In the genomic region with DNA sequence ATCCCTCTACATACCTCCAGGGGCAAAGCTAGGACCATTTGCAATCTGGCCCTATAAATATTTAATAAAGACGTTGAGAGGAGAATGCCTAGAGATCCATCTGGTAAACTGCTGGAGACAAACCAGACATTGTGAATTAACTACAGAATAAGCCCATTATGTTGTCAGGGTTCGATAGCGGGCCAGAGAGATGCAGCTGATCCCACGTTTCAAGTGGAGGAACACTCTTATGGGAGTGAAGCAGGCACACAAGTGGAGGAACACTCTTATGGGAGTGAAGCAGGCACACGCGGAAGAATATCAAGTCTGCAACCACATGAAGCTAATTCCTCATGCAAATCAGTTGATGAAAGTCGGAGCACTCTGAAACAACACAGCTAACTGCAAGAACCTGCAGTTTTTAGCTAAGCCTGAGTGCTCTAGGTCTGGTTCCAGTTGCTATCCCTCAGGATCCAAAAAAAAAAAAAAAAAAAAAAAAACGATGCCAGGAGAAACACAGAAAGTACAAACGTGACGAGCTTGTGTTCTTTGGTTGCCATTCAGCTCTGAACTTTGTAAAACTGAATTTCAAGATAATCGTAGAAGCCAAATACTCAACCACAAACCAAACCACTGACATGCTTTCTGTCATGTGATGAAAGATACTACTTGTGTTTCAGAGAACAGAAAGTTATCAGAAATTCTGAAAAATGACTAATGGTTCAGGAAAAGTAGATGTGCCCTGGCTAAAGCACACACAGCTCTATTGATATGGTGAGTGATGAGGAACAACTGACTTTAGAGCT, we compare ENCODE assay signal across 18 mouse cellular contexts.
DNase-seq lines count a peak whose midpoint lies in the region; ATAC-seq lines count a peak whose summit lies in the region.
"Had no signal": no experiment of that assay in that cellular context is flagged by ENCODE, and none has a peak within 500 bp of the region (broad histone marks: within the 10 kb centered on the region; RNA-seq: fewer than 3 reads in every experiment).

No protein-coding gene starts in this region.

- H3K4me1 ChIP-seq in heart, embryonic 11.5 days (ENCODE audit: control insufficient read depth, insufficient read depth, low read length): no peaks in the 10 kb centered on the region
- H3K4me1 ChIP-seq: forebrain, embryonic 12.5 days; heart, embryonic 15.5 days; limb, embryonic 12.5 days; liver, embryonic 12.5 days; midbrain, embryonic 10.5 days had no signal

- H3K9me3 ChIP-seq in heart, embryonic 11.5 days (replicated peaks; ENCODE audit: control insufficient read depth, low read length): no peaks in the 10 kb centered on the region
- H3K9me3 ChIP-seq: forebrain, embryonic 12.5 days; heart, embryonic 15.5 days; limb, embryonic 12.5 days; liver, embryonic 12.5 days; midbrain, embryonic 10.5 days had no signal

- H3K27ac ChIP-seq in heart, embryonic 11.5 days (ENCODE audit: low read depth, low read length): no peak overlapping the region
- H3K27ac ChIP-seq: forebrain, embryonic 12.5 days; heart, embryonic 15.5 days; hindbrain, postnatal 0 days; limb, embryonic 12.5 days; liver, embryonic 12.5 days; midbrain, embryonic 10.5 days had no signal

- H3K9ac ChIP-seq in heart, embryonic 11.5 days (ENCODE audit: low read depth, low read length): no peak overlapping the region
- H3K9ac ChIP-seq: forebrain, embryonic 12.5 days; heart, embryonic 15.5 days; limb, embryonic 12.5 days; liver, embryonic 12.5 days had no signal

- ATAC-seq in heart, embryonic 11.5 days (replicated peaks; ENCODE audit: insufficient number of reproducible peaks, low FRiP score, low TSS enrichment): no peak
- ATAC-seq: hindbrain, postnatal 0 days; intestine, postnatal 0 days; liver, embryonic 12.5 days had no signal

- no peak overlapping the region for H3K4me3 ChIP-seq in heart, embryonic 11.5 days (ENCODE audit: low read depth, low read length)
- H3K4me3 ChIP-seq: forebrain, embryonic 12.5 days; heart, embryonic 15.5 days; limb, embryonic 12.5 days; liver, embryonic 12.5 days; midbrain, embryonic 10.5 days had no signal

- no peak overlapping the region for H3K4me2 ChIP-seq in heart, embryonic 11.5 days
- H3K4me2 ChIP-seq: forebrain, embryonic 12.5 days; heart, embryonic 15.5 days; limb, embryonic 12.5 days; liver, embryonic 12.5 days had no signal

- WGBS in heart, embryonic 11.5 days (ENCODE audit: insufficient replicate concordance): 70% methylated on average over 11 of the region's 11 CpGs

- no peaks in the 10 kb centered on the region for H3K27me3 ChIP-seq in heart, embryonic 11.5 days (ENCODE audit: control insufficient read depth, insufficient read depth, low read length)
- H3K27me3 ChIP-seq: forebrain, embryonic 12.5 days; heart, embryonic 15.5 days; limb, embryonic 12.5 days; liver, embryonic 12.5 days had no signal

- DNase-seq in heart, adult 9 months (ENCODE audit: low spot score in 2 of 2): peak; percentile 10 to 24
- DNase-seq in 416B (ENCODE audit: low read depth): peak; percentile 58
- peak; percentile 65 for DNase-seq in NIH3T3 (ENCODE audit: low read depth)
- peak; percentile 8 for DNase-seq in mesoderm, embryonic 11.5 days (ENCODE audit: low read depth, low spot score)
- DNase-seq in cerebellum, postnatal 36 days: no peak
- no peak for DNase-seq in cerebellum, adult 9-10 months
- DNase-seq: adrenal gland, postnatal 36 days; cerebellum, adult 2 months; lung, adult 2 months; spleen, adult 18-20 months had no signal

- H3K36me3 ChIP-seq in heart, embryonic 11.5 days (ENCODE audit: control insufficient read depth, insufficient read depth, low read length): no peaks in the 10 kb centered on the region
- H3K36me3 ChIP-seq: forebrain, embryonic 12.5 days; heart, embryonic 15.5 days; limb, embryonic 12.5 days; liver, embryonic 12.5 days; midbrain, embryonic 10.5 days had no signal

Comparison
In these comparisons a context has a peak if more than half of its experiments do, and no peak if none do; other contexts are left out.
1. DNase-seq: peak in heart, adult 9 months (2 of 2), 416B (single experiment), NIH3T3 (single experiment) and mesoderm, embryonic 11.5 days (single experiment); none in cerebellum, postnatal 36 days (0 of 2) and cerebellum, adult 9-10 months (single experiment).